Mouse (Mus musculus): Measurements from ENCODE around the gene Elovl7.

The Elovl7 gene

DNA sequence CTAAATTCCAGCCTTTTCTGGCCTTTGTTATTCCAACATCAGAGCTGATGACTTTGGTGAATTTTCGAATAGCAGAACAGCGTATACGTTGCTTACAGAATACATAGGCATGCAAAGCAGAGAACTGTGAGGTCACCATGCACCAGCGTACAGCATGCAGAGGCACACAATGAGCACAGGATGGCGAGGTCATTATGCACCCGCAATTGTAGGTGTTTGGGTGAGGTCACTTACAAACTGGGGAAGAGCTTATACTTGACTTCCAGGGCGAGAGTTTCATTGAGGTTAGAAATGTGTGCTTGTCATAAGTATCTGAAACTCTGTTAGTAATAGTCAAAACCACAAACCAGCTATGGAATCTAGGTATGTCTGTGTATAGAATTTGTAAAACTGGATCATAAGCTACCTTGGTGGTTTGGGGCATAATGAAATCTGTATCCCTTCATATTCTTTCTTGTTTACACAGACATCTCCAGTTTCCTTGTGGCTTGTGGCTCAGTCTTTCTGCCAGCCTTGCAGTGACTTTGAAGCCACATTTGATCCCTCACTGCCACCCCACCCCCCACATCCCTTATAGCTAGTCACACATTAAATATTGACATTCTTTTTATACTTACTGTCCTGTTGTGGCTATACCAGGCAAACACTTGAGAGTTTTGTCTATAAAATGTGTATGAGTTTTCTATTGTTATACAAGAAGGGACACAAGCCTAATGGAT, 88.9 kb downstream of the Elovl7 start:
- DNase-seq (ENCODE audit: low spot score in 2 of 2), result no peak

DNA sequence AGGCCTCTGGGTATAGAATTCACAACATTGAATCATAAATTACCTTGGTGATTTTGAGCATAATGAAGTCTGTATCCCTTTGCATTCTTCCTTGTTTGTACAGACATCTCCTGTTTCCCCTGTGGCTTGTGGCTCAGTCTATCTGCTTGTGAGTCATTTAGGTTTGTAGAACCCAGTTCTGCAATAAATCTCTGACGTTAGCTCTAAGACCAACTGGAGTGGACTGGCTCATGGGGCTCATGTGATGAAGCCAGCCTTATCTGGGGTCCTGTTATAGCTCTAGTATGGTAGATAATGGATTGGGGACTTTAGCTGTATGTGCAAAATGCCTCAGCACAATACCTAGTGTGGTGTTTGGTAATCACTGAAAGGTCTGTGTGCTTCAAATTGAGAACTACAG, 89.6 kb downstream of the Elovl7 start:
- DNase-seq (ENCODE audit: low spot score in 2 of 2), result no peak

DNA sequence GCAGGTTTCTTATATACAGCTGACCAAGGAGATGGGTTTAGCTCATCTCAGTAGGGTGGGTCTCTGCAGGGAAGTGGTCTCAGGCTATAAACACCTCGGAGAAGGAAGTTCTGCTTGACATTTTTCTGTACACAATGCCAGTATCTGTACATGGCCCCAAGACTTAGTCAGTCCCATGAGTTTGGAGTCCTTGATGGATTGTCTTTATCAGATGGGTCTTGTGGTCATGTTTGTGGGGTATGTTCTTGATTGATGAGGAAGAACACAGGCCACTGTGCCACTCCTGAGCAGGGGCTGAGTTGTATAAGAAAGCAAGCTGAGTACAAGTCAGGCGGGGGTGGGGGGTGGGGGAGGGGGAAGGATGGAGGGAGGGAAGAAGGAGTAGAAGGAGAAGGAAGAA, 90.5 kb downstream of the Elovl7 start:
- no peak for DNase-seq (ENCODE audit: low spot score in 2 of 2)

DNA sequence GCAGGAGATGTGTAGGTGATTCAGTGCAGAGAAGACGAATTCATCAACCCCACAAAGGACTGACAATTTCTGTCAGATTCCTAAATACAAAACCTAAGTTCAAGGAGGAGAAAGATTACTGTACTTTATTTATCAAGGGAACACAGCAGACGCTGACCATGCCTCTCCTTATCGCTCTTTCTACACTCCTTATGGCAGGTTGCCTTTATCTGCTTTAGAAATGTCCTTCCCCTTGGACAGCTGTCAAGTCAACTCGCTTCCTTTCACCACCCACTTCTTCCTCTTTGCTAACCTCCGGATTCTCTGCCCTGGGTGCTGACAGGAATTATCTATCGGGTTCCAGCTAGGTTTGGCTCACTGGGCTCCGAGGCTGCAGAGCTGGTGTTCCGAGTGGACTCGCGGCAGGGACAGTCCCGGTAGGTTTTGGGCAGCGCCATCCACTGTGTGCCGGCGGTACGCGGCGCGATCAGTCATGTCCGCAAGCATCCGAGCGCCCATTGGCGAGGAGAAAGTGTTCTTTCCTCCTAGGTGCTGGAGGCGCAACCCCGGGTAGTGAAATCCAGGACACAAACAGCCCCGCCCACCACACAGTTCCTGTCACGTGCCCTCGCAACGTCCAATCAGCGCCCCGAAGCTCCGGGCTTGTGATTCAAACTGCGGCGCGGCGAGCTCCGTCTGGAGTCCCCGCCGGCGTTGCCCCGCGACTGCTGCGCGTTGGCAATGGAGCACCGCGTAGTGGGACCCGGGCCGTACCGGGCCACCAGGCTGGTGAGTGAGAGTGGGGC, 101.7 kb downstream of the Elovl7 start, which contains the start of gene Depdc1b:
TSS of gene Depdc1b (plus strand) at position 631 of the 785 bp plus-strand sequence.
- DNase-seq (ENCODE audit: low spot score in 2 of 2), result peak; percentile 91 to 92

DNA sequence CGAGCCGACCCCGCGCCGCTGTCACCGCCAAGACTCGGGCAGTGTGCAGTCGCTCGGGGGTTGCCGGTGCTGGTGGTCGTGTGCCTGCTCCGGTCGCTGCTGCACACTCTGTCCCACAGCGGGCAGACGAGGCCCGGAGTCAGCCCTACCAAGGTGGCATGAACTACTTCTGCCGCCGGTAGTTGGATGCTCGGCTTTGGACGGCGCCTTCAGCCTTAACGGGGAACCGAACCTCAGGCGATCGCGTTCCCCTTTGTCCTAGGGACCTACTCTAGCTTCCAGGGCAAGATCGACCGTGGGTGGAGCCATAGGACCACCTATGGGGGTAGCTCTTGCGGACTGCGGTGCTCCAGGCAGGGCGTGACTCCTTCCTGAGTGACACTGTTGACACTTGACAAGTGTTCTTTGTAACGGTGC, 102.3 kb downstream of the Elovl7 start:
- DNase-seq (ENCODE audit: low spot score in 2 of 2), result peak in 1 of 2 experiments; percentile 9

DNA sequence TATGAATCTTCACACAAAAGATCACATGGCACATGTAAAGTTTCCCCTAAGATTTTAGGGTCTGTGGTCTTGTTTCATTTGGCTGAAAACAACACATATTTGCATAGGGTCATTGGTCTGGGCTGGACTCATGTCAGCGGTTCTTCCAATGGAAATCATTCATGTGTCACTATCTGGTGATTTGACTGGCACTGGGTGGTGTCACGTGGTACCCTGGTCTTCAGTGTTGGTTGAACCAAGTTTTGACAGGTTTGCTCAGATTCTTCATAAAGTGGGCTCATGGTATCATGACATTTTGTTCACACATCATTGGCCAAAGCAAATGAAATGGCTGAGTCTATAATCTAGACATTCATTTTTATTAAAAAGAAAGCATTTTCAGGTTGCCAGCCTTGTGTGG, 103.2 kb downstream of the Elovl7 start:
- no peak for DNase-seq (ENCODE audit: low spot score in 2 of 2)

DNA sequence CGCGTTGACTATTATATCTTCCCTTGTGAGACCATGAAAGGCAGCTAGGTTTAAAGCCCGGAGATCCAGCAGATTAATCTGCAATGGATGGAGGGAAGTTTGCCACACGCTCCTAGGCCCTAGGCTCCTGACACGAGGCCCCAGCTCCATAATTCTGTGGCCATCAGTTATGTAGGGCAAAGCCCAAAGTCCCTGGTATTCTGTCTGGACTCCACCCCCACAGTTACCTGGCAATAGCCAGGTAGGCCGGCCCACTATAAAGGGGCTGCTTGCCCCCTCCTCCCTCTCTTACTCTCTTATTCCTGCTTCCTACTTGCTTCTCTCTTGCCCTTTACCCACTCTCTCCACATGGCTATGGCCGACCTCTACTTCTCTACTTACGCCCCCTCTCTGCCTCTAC, 104.8 kb downstream of the Elovl7 start:
- no peak for DNase-seq (ENCODE audit: low spot score in 2 of 2)

DNA sequence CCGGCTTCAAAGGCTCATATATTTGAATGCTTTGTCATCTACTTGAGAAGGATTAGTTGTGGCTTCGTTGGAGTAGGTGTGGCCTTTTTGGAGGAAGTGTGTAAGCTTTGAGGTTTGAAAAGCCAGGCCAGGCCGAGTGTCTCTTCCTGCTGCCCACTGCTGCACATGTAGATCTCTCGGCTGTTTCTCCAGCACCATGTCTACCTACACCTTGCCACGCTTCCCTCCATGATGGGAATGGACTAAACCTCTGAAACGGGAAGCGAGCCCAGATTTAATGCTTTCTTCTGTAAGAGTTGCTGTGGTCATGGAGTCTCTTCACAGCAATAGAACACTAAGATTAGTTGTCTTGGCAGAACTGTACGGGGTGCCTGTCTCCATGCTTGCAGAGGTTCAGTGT, 106.0 kb downstream of the Elovl7 start:
- no peak for DNase-seq (ENCODE audit: low spot score in 2 of 2)

DNA sequence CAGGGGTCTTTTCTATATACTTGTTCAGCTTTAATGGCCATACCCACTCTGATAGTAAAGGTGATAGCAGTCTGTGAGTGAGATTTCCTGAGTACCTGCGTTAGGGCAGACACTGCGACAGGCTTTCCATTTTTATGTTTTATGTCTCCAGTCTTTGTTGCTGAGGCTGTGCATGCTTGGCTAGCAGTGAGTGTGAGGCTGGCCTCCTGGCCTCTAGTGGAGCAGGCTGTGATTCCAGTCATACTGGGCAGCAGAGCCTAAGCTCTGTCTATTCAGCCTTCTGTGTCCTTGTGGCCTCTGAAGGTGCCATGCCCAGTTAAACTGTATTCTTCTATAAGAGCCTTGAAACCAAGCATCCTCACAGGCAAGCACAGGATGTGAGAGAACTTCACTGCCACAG, 108.3 kb downstream of the Elovl7 start:
- no peak for DNase-seq (ENCODE audit: low spot score in 2 of 2)

DNA sequence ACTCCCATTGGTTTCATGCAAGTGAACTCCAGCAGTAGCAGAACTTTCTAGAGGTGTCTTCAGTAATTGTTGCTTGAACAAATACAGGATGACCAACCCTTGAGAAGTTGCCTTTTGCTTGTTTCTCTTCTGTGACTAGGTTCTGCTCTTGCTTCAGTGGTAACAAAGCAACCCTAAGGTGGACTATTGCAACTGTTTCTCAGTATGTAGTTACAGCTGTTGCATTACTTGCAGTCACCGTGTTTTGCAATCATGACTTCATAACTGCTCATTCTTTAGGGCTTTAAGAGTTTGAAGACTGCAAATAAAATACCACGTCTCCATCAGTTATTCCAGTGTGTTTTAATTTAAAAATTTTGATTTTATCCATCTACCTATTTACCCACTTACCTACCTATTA, 109.1 kb downstream of the Elovl7 start:
- DNase-seq (ENCODE audit: low spot score in 2 of 2), result no peak

DNA sequence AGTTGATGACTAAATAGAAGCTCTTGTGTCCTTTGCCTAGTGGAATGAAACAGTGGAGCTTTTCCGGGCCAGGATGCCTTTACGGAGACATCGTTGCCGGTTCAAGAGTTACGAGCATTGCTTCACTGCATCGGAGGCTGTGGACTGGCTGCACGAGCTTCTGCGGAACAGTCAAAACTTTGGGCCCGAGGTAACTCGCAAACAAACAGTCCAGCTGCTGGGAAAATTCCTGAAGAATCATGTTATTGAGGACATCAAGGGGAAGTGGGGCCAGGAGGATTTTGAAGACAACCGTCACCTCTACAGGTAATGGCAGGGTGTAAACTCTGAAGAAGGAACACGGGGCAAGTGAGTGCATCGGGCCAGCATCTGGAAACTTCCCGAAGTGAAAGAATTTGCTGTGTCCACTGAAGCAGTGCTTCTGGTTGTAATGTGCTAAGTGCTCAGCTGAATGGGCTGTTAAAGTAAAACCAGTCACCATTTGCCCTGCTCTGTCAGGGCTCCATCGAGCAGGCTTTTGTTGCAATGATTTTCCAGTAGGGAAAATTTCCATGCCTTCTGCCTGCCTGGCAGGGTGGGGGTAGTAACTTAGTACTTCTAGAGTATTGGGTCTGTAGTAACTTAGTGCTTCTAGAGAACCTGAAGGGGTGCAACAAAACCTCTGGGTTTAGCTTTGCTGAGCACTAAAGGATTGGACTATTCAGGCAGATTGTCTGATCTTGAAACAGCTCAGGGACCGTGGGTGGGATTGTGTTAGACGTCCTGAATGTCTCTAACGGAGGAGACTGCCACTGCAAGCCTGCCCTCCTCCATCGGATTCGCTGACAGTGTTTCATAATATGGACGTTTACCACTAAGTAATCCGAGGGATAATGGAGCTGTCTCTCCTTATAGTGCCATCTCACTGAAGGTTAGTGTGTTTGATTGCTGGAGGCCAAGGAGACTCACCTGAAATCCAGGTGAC, 109.9 kb downstream of the Elovl7 start:
- no peak for DNase-seq (ENCODE audit: low spot score in 2 of 2)

DNA sequence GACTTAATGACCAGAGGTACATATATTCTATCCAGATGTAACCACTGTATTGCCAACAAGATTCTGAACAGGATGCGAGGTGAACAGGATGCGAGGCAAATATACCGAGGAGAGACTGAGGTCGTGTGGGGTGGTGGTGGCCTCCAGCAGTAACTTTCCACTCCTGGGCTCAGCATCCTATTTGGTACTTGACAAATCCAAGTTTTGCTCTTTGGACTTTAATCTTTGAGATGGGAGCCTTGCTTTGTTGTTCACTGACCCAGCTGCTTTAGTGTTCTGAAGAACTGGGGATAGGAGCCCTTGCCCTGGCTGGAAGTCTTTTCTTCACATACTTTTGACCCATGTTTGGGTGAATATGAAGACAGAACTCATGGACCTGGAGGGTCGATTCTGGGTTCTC, 111.7 kb downstream of the Elovl7 start:
- DNase-seq (ENCODE audit: low spot score in 2 of 2), result no peak

DNA sequence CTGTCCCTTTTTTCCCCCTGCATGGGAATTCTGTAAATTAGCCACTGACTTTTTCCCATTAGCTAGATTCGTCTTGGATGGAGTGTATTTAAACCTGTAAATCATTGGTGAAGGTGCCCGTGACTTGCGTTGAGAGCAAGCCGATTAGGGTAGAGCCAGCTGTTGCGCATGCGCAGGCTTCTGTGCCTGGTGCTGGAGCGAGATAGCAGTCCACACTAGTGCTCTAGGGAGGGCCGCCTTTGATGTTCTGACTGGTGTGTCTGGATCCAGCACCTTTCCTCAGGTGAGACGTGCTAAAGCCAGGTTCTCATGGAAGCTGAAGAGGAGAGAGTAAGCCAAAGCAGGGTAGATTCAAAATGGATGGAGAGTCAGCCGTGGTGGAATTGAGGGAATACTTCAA, 112.1 kb downstream of the Elovl7 start:
- DNase-seq (ENCODE audit: low spot score in 2 of 2), result no peak

DNA sequence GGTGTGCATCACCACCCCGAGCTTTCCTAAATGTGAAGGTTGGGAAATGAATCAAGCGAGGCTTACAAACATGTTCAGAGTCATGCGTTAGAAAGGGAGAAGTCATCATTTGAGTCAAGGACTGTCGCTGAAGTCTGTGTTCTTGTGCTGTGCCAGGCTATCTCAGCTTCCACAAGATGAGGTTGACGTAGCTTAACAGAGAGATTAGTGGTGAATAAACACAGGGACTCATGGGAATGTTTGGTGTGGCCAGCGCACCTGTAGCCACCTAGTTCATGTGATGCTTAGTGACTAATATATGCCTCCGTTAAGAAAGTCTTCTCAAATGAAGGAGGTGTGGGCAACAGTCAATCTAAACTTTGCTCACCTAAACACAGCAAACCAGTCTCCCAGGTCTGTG, 112.8 kb downstream of the Elovl7 start:
- DNase-seq (ENCODE audit: low spot score in 2 of 2), result no peak

DNA sequence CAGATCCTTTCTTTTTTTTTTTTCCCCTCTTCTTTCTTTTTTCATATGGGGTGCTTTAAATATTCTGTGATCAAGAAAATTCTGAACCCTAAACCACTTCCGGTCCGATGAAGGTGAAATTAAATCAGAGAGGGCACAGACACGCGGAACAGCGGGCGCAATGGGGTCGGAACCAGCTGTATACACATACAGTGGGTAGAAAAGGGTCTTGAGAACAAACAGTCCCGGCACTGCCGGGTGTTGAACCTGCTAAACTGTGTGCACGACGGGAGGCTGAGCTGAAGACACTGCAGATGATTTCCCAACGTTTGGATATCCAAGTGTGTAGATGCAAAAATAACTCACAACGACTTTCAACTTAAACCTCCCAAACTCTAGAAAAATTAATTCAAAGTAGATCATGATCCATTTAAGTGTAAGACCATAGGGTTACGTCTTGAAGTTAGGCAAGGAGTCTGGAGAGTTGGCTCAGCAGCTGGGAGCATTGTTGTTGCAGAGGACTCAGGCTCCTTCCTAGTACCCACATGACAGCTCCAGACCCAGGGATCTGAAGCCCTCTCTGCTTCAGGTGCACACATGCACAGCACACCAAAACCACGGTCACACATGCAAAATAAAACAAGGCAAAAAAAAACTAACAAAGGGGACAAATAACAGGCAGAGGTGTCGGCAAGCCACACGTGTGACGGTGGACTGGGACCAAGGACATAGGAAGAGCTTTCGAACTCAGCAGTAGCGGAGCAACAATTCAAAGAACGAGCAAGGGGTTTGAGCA, 114.4 kb downstream of the Elovl7 start:
- DNase-seq (ENCODE audit: low spot score in 2 of 2), result no peak

DNA sequence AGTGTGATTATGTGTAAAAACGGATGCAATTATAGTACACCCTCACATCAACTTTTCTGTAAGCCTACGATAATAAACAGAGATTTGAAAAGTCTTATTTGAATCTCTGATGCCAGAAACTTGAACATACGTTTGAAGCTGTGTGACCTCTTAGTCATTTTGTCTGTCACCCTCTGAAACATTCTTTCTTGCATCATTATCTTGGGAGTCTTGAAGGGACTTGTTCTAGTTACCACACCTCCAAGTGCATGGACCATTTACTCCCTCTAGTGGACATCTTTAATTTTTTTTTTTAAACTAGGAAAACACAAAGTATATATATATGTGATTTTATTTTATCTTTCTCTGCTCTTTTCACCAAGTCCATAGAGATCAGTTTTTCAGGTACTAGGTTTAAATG, 115.5 kb downstream of the Elovl7 start:
- DNase-seq (ENCODE audit: low spot score in 2 of 2), result no peak

Measured in cerebellum, postnatal 4 days (tissue).